ENCODE assay signal across 13 mouse cellular contexts in genomic region chr11:106741232-106741631, GRCm38 (mm10). TPM values are rescaled to one million over a fixed set of nuclear protein-coding genes. Genes with fewer than 3 reads are reported as not detected.
DNase-seq lines count a peak whose midpoint lies in the region; ATAC-seq lines count a peak whose summit lies in the region.
"Had no signal": no experiment of that assay in that cellular context is flagged by ENCODE, and none has a peak within 500 bp of the region (broad histone marks: within the 10 kb centered on the region; RNA-seq: fewer than 3 reads in every experiment).

No protein-coding gene starts in this region.

- no peaks in the 10 kb centered on the region for H3K36me3 ChIP-seq in forebrain, embryonic 10.5 days (replicated peaks)
- H3K36me3 ChIP-seq in forebrain, embryonic 16.5 days (ENCODE audit: control insufficient read depth, insufficient read depth), result no peaks in the 10 kb centered on the region
- H3K36me3 ChIP-seq in neural tube, embryonic 15.5 days, result no peaks in the 10 kb centered on the region
- H3K36me3 ChIP-seq in forebrain, embryonic 14.5 days (ENCODE audit: control insufficient read depth, insufficient read depth, low read length), result no peaks in the 10 kb centered on the region
- H3K36me3 ChIP-seq: limb, embryonic 12.5 days had no signal

- no peak overlapping the region for H3K4me3 ChIP-seq in forebrain, embryonic 10.5 days
- no peak overlapping the region for H3K4me3 ChIP-seq in forebrain, embryonic 16.5 days (replicated peaks; ENCODE audit: low read length)
- H3K4me3 ChIP-seq in neural tube, embryonic 15.5 days (replicated peaks), result no peak overlapping the region
- H3K4me3 ChIP-seq in forebrain, embryonic 14.5 days (ENCODE audit: low read depth, low read length), result no peak overlapping the region
- H3K4me3 ChIP-seq: limb, embryonic 12.5 days had no signal

- H3K9me3 ChIP-seq in forebrain, embryonic 10.5 days, result no peaks in the 10 kb centered on the region
- H3K9me3 ChIP-seq in forebrain, embryonic 16.5 days (ENCODE audit: control insufficient read depth, low read length), result no peaks in the 10 kb centered on the region
- H3K9me3 ChIP-seq in neural tube, embryonic 15.5 days (replicated peaks), result no peaks in the 10 kb centered on the region
- no peaks in the 10 kb centered on the region for H3K9me3 ChIP-seq in forebrain, embryonic 14.5 days (replicated peaks; ENCODE audit: control insufficient read depth, low read length)
- H3K9me3 ChIP-seq: limb, embryonic 12.5 days had no signal

- ATAC-seq in forebrain, embryonic 16.5 days, result no peak
- no peak for ATAC-seq in neural tube, embryonic 15.5 days (ENCODE audit: low FRiP score)
- ATAC-seq in forebrain, embryonic 14.5 days, result 0 out of 2 replicates have a peak, but pooled peaks have one; percentile 40
- ATAC-seq: activated CD4-positive, CD25-positive, alpha-beta regulatory T cell, adult 4 months had no signal

- no peak overlapping the region for H3K27ac ChIP-seq in forebrain, embryonic 10.5 days
- no peak overlapping the region for H3K27ac ChIP-seq in forebrain, embryonic 16.5 days (ENCODE audit: low read length)
- no peak overlapping the region for H3K27ac ChIP-seq in neural tube, embryonic 15.5 days (replicated peaks)
- no peak overlapping the region for H3K27ac ChIP-seq in forebrain, embryonic 14.5 days (ENCODE audit: low read depth, low read length)
- H3K27ac ChIP-seq: limb, embryonic 12.5 days had no signal

- H3K4me1 ChIP-seq in forebrain, embryonic 10.5 days, result peaks cover 28% of the 10 kb centered on the region
- H3K4me1 ChIP-seq in forebrain, embryonic 16.5 days (replicated peaks; ENCODE audit: control insufficient read depth, insufficient read depth, low read length), result peaks cover 19% of the 10 kb centered on the region
- H3K4me1 ChIP-seq in neural tube, embryonic 15.5 days, result peaks cover 20% of the 10 kb centered on the region
- peaks cover 13% of the 10 kb centered on the region for H3K4me1 ChIP-seq in forebrain, embryonic 14.5 days (ENCODE audit: control insufficient read depth, insufficient read depth, low read length)

- peak; percentile 39 for DNase-seq in forebrain, embryonic 10.5 days (ENCODE audit: extremely low spot score, low spot score)
- DNase-seq in neural tube, embryonic 10.5 days (ENCODE audit: extremely low spot score, low spot score), result peak; percentile 41
- peak; percentile 81 for DNase-seq in forebrain, embryonic 14.5 days (ENCODE audit: low spot score)
- DNase-seq in right cerebral cortex, postnatal 4 days, result peak; percentile 35
- no peak for DNase-seq in urinary bladder, postnatal 4 days (ENCODE audit: low spot score in 2 of 2)
- DNase-seq in thymus, adult 18-20 months, result no peak
- DNase-seq: cerebellum, adult 2 months; gastrocnemius, postnatal 14 days; kidney, postnatal 4 days had no signal

- 73% methylated on average over 6 of the region's 6 CpGs for WGBS in forebrain, embryonic 10.5 days
- WGBS in forebrain, embryonic 16.5 days, result 18% methylated on average over 6 of the region's 6 CpGs
- WGBS in neural tube, embryonic 15.5 days, result 34% methylated on average over 6 of the region's 6 CpGs
- WGBS in forebrain, embryonic 14.5 days, result 21% methylated on average over 6 of the region's 6 CpGs

- no peak overlapping the region for H3K9ac ChIP-seq in forebrain, embryonic 16.5 days (replicated peaks; ENCODE audit: low read depth, low read length)
- H3K9ac ChIP-seq in neural tube, embryonic 15.5 days (replicated peaks), result no peak overlapping the region
- no peak overlapping the region for H3K9ac ChIP-seq in forebrain, embryonic 14.5 days (ENCODE audit: low read length)
- H3K9ac ChIP-seq: limb, embryonic 12.5 days had no signal

- no peaks in the 10 kb centered on the region for H3K27me3 ChIP-seq in forebrain, embryonic 10.5 days (ENCODE audit: poor library complexity, severe bottlenecking)
- H3K27me3 ChIP-seq in forebrain, embryonic 16.5 days (replicated peaks; ENCODE audit: control insufficient read depth, insufficient read depth, low read length), result no peaks in the 10 kb centered on the region
- H3K27me3 ChIP-seq in neural tube, embryonic 15.5 days (replicated peaks), result no peaks in the 10 kb centered on the region
- no peaks in the 10 kb centered on the region for H3K27me3 ChIP-seq in forebrain, embryonic 14.5 days (replicated peaks; ENCODE audit: control insufficient read depth, insufficient read depth, low read length)
- H3K27me3 ChIP-seq: limb, embryonic 12.5 days had no signal

- no peak overlapping the region for H3K4me2 ChIP-seq in forebrain, embryonic 16.5 days (ENCODE audit: low read length)
- no peak overlapping the region for H3K4me2 ChIP-seq in neural tube, embryonic 15.5 days
- H3K4me2 ChIP-seq in forebrain, embryonic 14.5 days (ENCODE audit: low read length), result no peak overlapping the region
- H3K4me2 ChIP-seq: limb, embryonic 12.5 days had no signal

RNA-seq across cellular contexts. Expression of gene Pecam1, which starts 9.2 kb away (rescaled TPM):
- polyA plus RNA-seq in forebrain, embryonic 10.5 days (2016; fragmentation: Nextera tagmentation; extraction: Ambion mirVana), result 16.0 and 16.9 TPM in 2 replicates
- polyA plus RNA-seq in forebrain, embryonic 16.5 days (2015; fragmentation: Nextera tagmentation; extraction: Ambion mirVana), result 14.7 and 18.3 TPM in 2 replicates
- 14.4 and 27.3 TPM in 2 replicates for polyA plus RNA-seq in neural tube, embryonic 15.5 days (2015; fragmentation: Nextera tagmentation; extraction: Ambion mirVana)
- 15.0 and 16.8 TPM in 2 replicates for polyA plus RNA-seq in forebrain, embryonic 14.5 days (2014; fragmentation: Nextera tagmentation; extraction: Ambion mirVana)

RNA-seq across cellular contexts. Expression of gene Milr1, which starts 9.8 kb away (rescaled TPM):
- polyA plus RNA-seq in forebrain, embryonic 10.5 days (2016; fragmentation: Nextera tagmentation; extraction: Ambion mirVana), result 0.81 and 1.00 TPM in 2 replicates
- 0.35 and 0.72 TPM in 2 replicates for polyA plus RNA-seq in forebrain, embryonic 16.5 days (2015; fragmentation: Nextera tagmentation; extraction: Ambion mirVana)
- 0.46 and 3.5 TPM in 2 replicates for polyA plus RNA-seq in neural tube, embryonic 15.5 days (2015; fragmentation: Nextera tagmentation; extraction: Ambion mirVana)
- polyA plus RNA-seq in forebrain, embryonic 14.5 days (2014; fragmentation: Nextera tagmentation; extraction: Ambion mirVana), result 0.61 and 0.78 TPM in 2 replicates

RNA-seq across cellular contexts. Expression of gene Polg2, which starts 38.1 kb away (rescaled TPM):
- 10.1 and 10.9 TPM in 2 replicates for polyA plus RNA-seq in forebrain, embryonic 10.5 days (2016; fragmentation: Nextera tagmentation; extraction: Ambion mirVana)
- polyA plus RNA-seq in forebrain, embryonic 16.5 days (2015; fragmentation: Nextera tagmentation; extraction: Ambion mirVana), result 8.8 and 8.9 TPM in 2 replicates
- 9.1 and 11.5 TPM in 2 replicates for polyA plus RNA-seq in neural tube, embryonic 15.5 days (2015; fragmentation: Nextera tagmentation; extraction: Ambion mirVana)
- 9.1 and 10.1 TPM in 2 replicates for polyA plus RNA-seq in forebrain, embryonic 14.5 days (2014; fragmentation: Nextera tagmentation; extraction: Ambion mirVana)

RNA-seq across cellular contexts. Expression of gene Ddx5, which starts 47.8 kb away (rescaled TPM):
- polyA plus RNA-seq in forebrain, embryonic 10.5 days (2016; fragmentation: Nextera tagmentation; extraction: Ambion mirVana), result 311 and 330 TPM in 2 replicates
- polyA plus RNA-seq in forebrain, embryonic 16.5 days (2015; fragmentation: Nextera tagmentation; extraction: Ambion mirVana), result 520 and 566 TPM in 2 replicates
- 337 and 338 TPM in 2 replicates for polyA plus RNA-seq in neural tube, embryonic 15.5 days (2015; fragmentation: Nextera tagmentation; extraction: Ambion mirVana)
- polyA plus RNA-seq in forebrain, embryonic 14.5 days (2014; fragmentation: Nextera tagmentation; extraction: Ambion mirVana), result 504 and 550 TPM in 2 replicates

RNA-seq across cellular contexts. Expression of gene Cep95, which starts 47.8 kb away (rescaled TPM):
- 18.7 and 20.0 TPM in 2 replicates for polyA plus RNA-seq in forebrain, embryonic 10.5 days (2016; fragmentation: Nextera tagmentation; extraction: Ambion mirVana)
- 22.5 and 25.9 TPM in 2 replicates for polyA plus RNA-seq in forebrain, embryonic 16.5 days (2015; fragmentation: Nextera tagmentation; extraction: Ambion mirVana)
- 15.1 and 16.3 TPM in 2 replicates for polyA plus RNA-seq in neural tube, embryonic 15.5 days (2015; fragmentation: Nextera tagmentation; extraction: Ambion mirVana)
- polyA plus RNA-seq in forebrain, embryonic 14.5 days (2014; fragmentation: Nextera tagmentation; extraction: Ambion mirVana), result 12.2 and 14.2 TPM in 2 replicates

Comparison
In these comparisons a context has a peak if more than half of its experiments do, and no peak if none do; other contexts are left out.
1. DNase-seq: peak in forebrain, embryonic 10.5 days (single experiment), neural tube, embryonic 10.5 days (single experiment), forebrain, embryonic 14.5 days (single experiment) and right cerebral cortex, postnatal 4 days (single experiment); none in urinary bladder, postnatal 4 days (0 of 2) and thymus, adult 18-20 months (0 of 2).